Mouse (Mus musculus) C2C12 (cell line): ENCODE measurements around the gene Mvp. TPM values are rescaled to one million over a fixed set of nuclear protein-coding genes. Genes with fewer than 3 reads are reported as not detected.

Experiments used
- H3K27me3 ChIP-seq: one replicate; pipeline ENCODE4 v1.6.1; 2011; ENCODE audit not compliant: control insufficient read depth, insufficient read depth, insufficient read length
- H3K36me3 ChIP-seq: one replicate; pipeline ENCODE4 v1.6.1; 2011; ENCODE audit not compliant: control insufficient read depth, insufficient read depth
- H3K4me3 ChIP-seq: one replicate; pipeline ENCODE4 v1.5.1; 2011; ENCODE audit warnings: mild to moderate bottlenecking, control low read depth; ENCODE audit not compliant: poor library complexity, insufficient read depth, severe bottlenecking
- H3K79me2 ChIP-seq: one replicate; pipeline ENCODE4 v1.6.1; 2011; ENCODE audit not compliant: control insufficient read depth, insufficient read depth
- H3K79me3 ChIP-seq: one replicate; pipeline ENCODE4 v1.6.1; 2011; ENCODE audit warnings: low read depth, control low read depth
- H3ac ChIP-seq: one replicate; pipeline ENCODE3; 2011; ENCODE audit warnings: low read depth; ENCODE audit not compliant: control insufficient read depth, insufficient read length
- CEBPB ChIP-seq: IDR thresholded peaks from one replicate; pipeline ENCODE4 v1.6.1; 2011; ENCODE audit warnings: low read depth, mild to moderate bottlenecking, control low read depth, moderate library complexity
- CTCF ChIP-seq: IDR thresholded peaks from one replicate; pipeline ENCODE4 v1.5.1; 2011; ENCODE audit not compliant: control insufficient read depth, insufficient read depth, insufficient read length
- FOSL1 ChIP-seq: IDR thresholded peaks from one replicate; pipeline ENCODE4 v1.8.0; 2011; ENCODE audit warnings: mild to moderate bottlenecking, low read length; ENCODE audit not compliant: poor library complexity, insufficient read depth, severe bottlenecking
- MAX ChIP-seq: IDR thresholded peaks from one replicate; pipeline ENCODE4 v1.6.1; 2011; ENCODE audit warnings: mild to moderate bottlenecking, control low read depth
- MYOD1 ChIP-seq: IDR thresholded peaks from one replicate; pipeline ENCODE4 v1.6.1; 2011; ENCODE audit warnings: low read depth; ENCODE audit not compliant: control insufficient read depth, insufficient read length
- MYOG ChIP-seq: IDR thresholded peaks from one replicate; pipeline ENCODE4 v1.6.1; 2011; ENCODE audit not compliant: control insufficient read depth, insufficient read length; ENCODE audit errors: extremely low read depth
- USF1 ChIP-seq: IDR thresholded peaks from one replicate; pipeline ENCODE4 v1.6.1; 2011; ENCODE audit warnings: low read depth, mild to moderate bottlenecking, control low read depth, moderate library complexity
- polyA plus RNA-seq: library from polyadenylated mRNA; unstranded; fragments of >200 nt; fragmentation: generic; extraction: Trizol; gene quantifications from one replicate; pipeline ENCODE4 v1.2.1, GENCODE M21; 2012; ENCODE audit warnings: missing spikeins

Gene Mvp
- polyA plus RNA-seq, 1 experiment, result 32.7 TPM

GRCm38 (mm10) chr7:127012374-127012773, 2.0 kb downstream of the Mvp start:
- Histone ChIP-seq H3K4me3 (no peak overlapping the region), H3K36me3 (peaks cover 15% of the 10 kb centered on the region), H3K79me3 (peaks cover 19% of the 10 kb centered on the region), H3K27me3 (no peaks in the 10 kb centered on the region), H3ac (no peak overlapping the region), H3K79me2 (peaks cover 39% of the 10 kb centered on the region)
- TF ChIP-seq MAX, result no peak
- TF ChIP-seq USF1, result no peak
- no peak for TF ChIP-seq MYOG
- no peak for TF ChIP-seq CEBPB
- TF ChIP-seq FOSL1, result no peak
- TF ChIP-seq MYOD1, result no peak
- no peak for TF ChIP-seq CTCF

GRCm38 (mm10) chr7:127011717-127012116, 2.7 kb downstream of the Mvp start:
- Histone ChIP-seq H3K79me3 (peaks cover 19% of the 10 kb centered on the region), H3ac (no peak overlapping the region), H3K27me3 (no peaks in the 10 kb centered on the region), H3K79me2 (peaks cover 39% of the 10 kb centered on the region), H3K36me3 (peaks cover 15% of the 10 kb centered on the region), H3K4me3 (no peak overlapping the region)
- TF ChIP-seq MYOG, result no peak
- TF ChIP-seq CEBPB, result no peak
- TF ChIP-seq MYOD1, result no peak
- no peak for TF ChIP-seq CTCF
- no peak for TF ChIP-seq MAX
- TF ChIP-seq USF1, result no peak
- no peak for TF ChIP-seq FOSL1

- no peak for TF ChIP-seq FOSL1
- H3K4me3 ChIP-seq, result no peak overlapping the region
- H3K79me3 ChIP-seq, result peaks cover 19% of the 10 kb centered on the region
- H3ac ChIP-seq, result no peak overlapping the region
- H3K36me3 ChIP-seq, result peaks cover 15% of the 10 kb centered on the region
- H3K27me3 ChIP-seq, result no peaks in the 10 kb centered on the region
- peaks cover 39% of the 10 kb centered on the region for H3K79me2 ChIP-seq
These were observed 3.4 kb downstream of the Mvp start for GRCm38 (mm10) chr7:127011051-127011450.

- H3K27me3 ChIP-seq, result no peaks in the 10 kb centered on the region
- H3K4me3 ChIP-seq, result no peak overlapping the region
- peaks cover 6% of the 10 kb centered on the region for H3K36me3 ChIP-seq
- H3K79me3 ChIP-seq, result peaks cover 16% of the 10 kb centered on the region
- no peak overlapping the region for H3ac ChIP-seq
- TF ChIP-seq CEBPB (no peak), MYOD1 (no peak), CTCF (no peak), MYOG (no peak), USF1 (no peak), MAX (no peak), FOSL1 (no peak)
- H3K79me2 ChIP-seq, result peaks cover 26% of the 10 kb centered on the region
These were observed 4.9 kb downstream of the Mvp start for GRCm38 (mm10) chr7:127009307-127010085.

GRCm38 (mm10) chr7:127008239-127009019, 6.0 kb downstream of the Mvp start:
- TF ChIP-seq CTCF, result no peak
- TF ChIP-seq USF1, result no peak
- TF ChIP-seq CEBPB, result no peak
- TF ChIP-seq MYOG, result no peak
- TF ChIP-seq MAX, result no peak
- TF ChIP-seq MYOD1, result no peak
- TF ChIP-seq FOSL1, result no peak
- Histone ChIP-seq H3K79me2 (peaks cover 16% of the 10 kb centered on the region), H3K36me3 (peaks cover 3% of the 10 kb centered on the region), H3ac (no peak overlapping the region), H3K27me3 (no peaks in the 10 kb centered on the region), H3K4me3 (no peak overlapping the region), H3K79me3 (peaks cover 8% of the 10 kb centered on the region)
